Mouse (Mus musculus): Measurements from ENCODE around the gene Itgb2.

Itgb2 gene

DNA sequence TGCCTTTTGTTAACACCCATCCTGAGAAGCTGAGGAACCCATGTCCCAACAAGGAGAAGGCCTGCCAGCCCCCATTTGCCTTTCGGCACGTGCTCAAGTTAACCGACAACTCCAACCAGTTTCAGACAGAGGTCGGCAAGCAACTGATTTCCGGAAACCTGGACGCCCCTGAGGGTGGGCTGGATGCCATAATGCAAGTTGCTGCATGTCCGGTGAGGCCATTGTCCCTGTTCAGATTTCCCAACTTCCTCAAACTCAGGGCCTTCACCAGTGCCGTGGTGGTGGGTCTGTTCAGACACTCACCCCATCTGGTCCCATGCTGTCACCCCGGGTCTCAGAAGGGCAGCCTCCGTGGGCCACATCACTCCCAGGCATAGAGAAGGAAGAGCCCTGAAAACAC, 18.5 kb downstream of the Itgb2 start:
- DNase-seq (ENCODE audit: low read depth, low spot score), result no peak

DNA sequence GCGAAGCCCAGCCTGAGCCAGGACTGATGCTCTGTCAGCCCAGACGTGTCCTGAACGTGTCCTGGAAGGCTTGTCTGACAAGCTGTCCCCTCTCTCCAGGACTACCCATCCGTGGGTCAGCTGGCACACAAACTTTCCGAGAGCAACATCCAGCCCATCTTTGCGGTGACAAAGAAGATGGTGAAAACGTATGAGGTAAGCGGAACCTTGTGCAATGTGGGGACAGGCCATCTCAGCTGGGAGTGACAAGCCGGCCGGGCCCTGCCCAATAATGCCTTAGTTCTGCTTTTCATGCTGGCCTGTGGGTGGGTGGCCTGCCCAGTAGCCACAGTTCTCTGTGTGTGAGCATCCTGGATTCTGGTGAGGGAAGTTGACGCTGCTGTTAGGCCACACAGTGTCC, 20.8 kb downstream of the Itgb2 start:
- no peak for DNase-seq (ENCODE audit: low read depth, low spot score)

DNA sequence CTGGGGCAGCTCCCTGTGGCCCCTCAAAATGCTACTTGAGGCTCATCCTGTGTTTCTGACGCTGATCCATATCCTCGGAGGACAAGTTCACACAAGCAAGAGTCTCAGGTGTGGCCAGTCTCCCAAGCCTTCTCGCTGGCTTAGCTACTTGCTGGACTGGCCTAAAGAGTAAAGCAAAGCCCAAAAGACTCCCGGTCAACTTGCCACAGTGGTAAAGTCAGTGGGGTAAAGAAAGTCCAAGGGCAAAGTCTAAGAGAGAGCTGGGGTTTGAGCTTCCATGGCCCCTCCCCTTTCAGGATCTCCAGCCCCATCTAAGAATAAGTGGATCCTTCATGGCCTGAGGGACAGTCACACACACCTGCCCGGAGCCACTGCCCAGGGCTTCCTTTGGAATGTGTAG, 22.1 kb downstream of the Itgb2 start:
- DNase-seq (ENCODE audit: low read depth, low spot score), result no peak

DNA sequence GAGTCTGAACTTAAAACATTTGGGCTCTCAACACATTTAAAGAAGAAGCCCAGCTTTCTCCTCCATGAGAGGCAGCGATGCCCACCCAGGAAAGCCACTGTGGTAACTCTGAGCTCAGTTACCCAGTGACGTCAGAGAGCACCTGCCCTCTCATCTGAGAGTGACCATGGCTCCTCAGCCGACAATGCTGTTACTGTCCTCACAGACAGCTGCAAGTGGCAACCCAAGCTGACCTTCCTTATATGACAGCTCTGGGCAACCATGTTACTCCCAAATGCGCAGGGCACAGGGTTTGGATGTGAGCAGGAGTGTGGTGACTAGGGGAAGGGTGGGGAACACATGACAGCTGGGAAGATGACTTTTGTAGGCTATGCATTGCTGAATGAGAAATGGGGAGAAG, 23.2 kb downstream of the Itgb2 start:
- no peak for DNase-seq (ENCODE audit: low read depth, low spot score)

DNA sequence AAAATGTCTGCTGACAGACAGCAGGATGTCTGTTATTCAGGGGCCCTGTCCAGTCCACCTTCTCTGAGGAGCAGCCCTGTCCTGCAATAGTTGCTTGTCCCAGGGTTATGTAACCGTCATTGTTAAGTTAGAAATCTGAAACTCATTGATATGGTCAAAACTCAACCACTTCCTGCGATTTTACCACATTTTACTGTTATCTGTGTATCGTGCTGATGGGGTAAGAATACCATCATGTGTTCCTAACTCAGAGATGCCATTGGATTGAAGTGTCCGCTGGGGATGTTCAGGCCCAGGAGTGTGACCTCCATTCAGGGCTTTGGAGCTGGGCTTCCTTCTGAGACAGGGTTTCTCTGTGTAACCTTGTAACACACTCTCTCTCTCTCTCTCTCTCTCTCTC, 24.9 kb downstream of the Itgb2 start:
- DNase-seq (ENCODE audit: low read depth, low spot score), result no peak

DNA sequence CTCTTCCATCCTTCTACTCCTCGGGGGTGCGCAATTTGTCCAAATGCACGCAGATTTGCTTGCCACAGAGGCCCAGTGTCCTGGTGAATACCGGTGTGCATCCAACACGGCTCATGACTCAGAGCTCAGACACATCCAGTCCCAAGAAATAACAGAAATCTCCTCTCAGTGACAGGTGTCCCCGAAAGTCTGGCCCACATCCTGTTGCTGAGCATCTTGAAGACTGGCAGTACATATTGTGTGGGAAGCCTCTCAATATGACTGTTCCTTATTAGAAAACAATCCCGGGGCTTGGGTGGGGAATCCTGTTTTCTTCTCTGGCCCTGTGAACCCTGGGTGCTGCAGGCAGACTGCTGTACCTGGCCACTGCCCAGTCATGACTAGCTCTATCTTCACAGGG, 26.6 kb downstream of the Itgb2 start:
- no peak for DNase-seq (ENCODE audit: low read depth, low spot score)

DNA sequence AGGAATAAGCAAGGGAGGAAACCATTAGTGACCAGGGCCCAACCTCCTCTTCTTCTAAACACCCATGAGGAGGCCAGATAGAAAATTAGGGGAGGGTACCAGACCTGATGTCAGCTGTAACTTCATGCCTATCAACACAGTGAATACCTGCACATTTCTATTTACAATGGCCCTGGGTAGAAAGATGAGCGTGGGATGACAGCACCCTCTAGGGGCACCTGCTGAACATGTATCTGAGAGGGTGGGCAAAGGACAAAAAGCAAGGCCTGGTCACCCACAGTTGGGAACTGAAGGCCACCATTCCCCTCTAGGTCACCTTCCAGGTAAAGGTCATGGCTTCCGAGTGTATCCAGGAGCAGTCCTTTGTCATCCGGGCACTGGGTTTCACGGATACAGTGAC, 27.6 kb downstream of the Itgb2 start:
- DNase-seq (ENCODE audit: low read depth, low spot score), result no peak

DNA sequence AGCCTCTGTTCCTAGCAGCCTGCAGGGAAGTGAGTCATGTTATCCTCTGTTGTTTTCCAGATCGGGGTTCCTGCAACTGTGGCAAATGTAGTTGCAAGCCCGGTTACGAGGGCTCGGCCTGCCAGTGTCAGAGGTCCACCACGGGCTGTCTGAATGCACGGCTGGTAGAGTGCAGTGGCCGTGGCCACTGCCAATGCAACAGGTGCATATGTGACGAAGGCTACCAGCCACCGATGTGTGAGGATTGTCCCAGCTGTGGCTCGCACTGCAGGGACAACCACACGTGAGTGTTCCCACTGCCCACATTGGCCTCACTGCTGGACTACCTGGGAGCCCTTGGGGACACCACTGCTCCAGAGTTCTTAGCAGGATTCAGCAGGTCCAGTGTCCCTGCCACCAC, 30.0 kb downstream of the Itgb2 start:
- DNase-seq (ENCODE audit: low read depth, low spot score), result no peak

DNA sequence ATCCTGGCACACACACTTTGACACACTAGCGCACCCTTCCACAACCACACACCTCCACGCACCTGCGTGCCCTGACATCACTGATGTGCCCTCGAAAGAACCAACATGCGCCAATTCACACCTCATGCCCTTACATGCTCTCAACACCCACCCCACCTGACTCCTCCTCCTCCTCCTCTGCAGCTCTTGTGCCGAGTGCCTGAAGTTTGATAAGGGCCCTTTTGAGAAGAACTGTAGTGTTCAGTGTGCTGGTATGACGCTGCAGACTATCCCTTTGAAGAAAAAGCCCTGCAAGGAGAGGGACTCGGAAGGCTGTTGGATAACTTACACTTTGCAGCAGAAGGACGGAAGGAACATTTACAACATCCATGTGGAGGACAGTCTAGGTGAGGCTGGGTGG, 30.8 kb downstream of the Itgb2 start:
- no peak for DNase-seq (ENCODE audit: low read depth, low spot score)

DNA sequence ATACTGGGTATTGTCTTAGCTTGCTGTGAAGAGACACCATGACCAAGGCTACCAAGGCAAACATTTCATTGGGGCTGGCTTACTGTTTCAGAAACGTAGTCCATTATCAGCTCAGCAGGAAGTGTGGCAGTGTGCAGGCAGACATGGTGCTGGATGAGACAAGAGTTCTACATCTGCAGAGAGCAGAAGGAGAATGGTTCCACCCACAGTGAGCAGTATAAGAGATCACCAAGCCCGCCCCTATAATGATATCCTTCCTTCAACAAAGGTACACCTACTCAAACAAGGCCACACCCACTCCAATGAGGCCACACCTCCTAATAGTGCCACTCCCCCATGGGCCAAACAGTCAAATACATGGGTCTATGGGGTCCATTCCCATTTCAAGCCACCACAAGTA, 31.5 kb downstream of the Itgb2 start:
- no peak for DNase-seq (ENCODE audit: low read depth, low spot score)

DNA sequence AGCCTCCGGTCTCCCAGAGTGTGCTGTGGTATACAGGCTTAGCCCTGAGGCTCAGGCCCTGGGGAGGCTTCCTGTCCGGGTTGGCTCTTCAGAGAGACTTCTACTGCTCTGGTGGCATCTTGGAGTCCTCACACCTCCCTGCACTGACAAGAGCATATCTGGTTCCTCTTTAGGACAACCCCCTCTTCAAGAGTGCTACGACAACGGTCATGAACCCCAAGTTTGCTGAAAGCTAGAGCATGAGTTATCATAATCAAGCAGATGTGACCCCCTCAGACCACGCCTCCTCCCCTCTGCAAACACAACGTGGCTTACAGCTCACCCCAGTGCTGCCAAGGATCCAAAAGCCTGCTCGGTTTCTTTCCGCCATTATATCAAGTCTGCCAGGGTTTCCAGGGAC, 35.0 kb downstream of the Itgb2 start:
- DNase-seq (ENCODE audit: low read depth, low spot score), result no peak

DNA sequence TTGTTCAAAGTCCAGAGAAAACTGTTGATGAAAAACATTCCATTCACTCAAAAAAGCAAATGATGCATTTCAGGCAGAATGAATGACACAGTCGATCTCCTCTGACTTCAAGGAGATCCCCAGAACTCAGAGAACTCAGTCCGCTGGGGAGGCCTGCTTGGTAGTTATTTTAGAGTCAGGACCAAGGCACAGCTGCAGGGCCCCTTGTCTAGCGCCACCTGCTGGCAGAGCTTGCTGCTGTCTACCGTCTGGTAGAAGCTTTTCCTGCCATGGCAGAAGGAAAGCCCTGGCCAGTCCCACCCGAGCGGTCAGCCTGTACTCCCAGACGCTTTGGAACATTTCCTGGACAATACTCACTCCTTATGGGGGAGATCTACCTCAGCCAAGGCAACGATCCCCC, 36.6 kb downstream of the Itgb2 start:
- DNase-seq (ENCODE audit: low read depth, low spot score), result no peak

DNA sequence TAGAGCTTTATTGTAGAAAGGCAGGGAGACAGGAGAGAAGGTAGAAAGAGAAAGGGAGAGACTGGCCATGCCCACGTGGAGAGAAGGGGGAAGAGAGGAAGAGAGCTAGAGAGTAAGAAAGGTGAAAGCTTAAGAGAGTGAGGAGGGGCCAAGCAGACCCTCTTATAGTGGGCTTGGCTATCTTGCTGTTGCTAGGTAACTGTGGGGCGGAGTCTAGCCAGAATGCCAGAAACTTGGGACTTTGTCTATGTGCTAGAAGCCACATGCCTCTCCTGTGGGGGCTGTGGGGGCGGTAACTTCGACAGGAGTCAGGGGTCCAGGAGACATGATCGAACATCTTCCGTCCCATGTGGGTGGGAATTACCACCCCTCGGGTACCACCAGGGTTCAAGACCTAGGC, 39.4 kb downstream of the Itgb2 start:
- no peak for DNase-seq (ENCODE audit: low read depth, low spot score)

DNA sequence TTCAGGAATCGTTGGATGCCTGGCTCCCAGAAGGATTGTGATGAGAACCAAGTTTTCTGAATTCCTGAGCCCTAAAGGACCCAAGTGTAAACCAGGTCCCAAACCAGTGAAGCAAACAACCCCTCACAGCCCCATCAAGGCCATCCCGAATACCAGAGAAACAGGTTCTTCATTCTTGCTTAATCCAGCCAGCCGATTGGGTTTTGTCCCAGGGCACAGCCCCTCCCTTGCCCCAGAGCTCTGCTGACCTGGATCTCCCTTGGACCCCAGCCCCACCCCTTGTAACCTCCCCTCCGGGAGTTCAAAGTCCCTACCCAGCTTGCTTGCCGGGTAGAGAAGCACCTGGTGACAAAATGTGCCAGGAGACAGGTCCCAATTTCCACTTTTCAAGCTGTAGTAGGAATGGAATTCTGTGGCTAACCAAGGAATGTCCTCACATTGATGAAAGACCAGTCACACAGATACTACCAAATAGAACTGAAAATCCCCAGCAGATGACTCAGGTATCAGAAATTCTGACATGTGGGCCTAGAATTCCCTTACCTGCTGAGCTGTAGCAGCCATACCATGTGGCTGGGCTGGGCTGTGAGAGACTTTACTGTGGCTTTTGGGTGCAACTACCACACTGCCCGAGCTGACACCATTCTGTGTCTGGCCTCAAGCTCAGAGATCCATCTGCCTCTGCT, 40.1 kb downstream of the Itgb2 start:
- no peak for DNase-seq (ENCODE audit: low read depth, low spot score)

DNA sequence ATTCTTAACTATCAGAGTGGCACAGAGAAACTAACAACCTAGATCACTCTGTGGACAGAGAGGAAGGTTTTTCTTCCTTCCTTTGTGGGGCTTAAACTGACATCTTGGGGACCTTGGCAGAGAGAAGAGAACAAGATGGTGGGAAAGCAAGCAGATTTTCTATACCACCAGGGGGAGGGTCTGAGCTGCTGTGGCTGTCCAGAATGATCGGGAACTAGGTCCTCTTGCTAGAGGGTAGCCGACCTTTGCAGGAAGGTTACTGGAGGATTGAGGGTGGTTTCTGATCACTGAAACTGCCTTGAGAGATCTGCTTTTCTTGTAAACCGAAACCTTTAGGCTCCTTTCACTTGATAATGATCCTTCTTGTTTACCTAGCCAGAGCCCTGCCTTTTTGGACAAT, 42.2 kb downstream of the Itgb2 start:
- no peak for DNase-seq (ENCODE audit: low read depth, low spot score)

DNA sequence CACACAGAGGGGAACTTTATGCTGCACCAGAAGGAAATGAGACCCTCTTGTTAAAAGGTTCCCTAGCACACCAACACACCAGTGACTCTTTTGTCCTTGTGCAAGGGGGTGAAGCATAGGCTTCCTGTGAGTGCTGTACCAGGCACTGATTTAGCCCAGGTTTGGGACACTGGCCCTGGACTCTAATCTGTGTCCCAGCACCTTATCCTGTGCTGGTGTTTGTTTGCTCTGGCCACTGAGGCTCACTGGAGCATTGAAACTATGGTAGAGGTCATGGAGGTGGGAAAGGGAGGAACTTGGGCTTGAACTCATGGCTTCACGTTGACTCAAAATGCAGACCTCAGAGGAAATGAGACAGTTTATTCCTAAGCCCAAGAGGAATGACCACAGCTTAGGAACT, 43.1 kb downstream of the Itgb2 start:
- no peak for DNase-seq (ENCODE audit: low read depth, low spot score)

DNA sequence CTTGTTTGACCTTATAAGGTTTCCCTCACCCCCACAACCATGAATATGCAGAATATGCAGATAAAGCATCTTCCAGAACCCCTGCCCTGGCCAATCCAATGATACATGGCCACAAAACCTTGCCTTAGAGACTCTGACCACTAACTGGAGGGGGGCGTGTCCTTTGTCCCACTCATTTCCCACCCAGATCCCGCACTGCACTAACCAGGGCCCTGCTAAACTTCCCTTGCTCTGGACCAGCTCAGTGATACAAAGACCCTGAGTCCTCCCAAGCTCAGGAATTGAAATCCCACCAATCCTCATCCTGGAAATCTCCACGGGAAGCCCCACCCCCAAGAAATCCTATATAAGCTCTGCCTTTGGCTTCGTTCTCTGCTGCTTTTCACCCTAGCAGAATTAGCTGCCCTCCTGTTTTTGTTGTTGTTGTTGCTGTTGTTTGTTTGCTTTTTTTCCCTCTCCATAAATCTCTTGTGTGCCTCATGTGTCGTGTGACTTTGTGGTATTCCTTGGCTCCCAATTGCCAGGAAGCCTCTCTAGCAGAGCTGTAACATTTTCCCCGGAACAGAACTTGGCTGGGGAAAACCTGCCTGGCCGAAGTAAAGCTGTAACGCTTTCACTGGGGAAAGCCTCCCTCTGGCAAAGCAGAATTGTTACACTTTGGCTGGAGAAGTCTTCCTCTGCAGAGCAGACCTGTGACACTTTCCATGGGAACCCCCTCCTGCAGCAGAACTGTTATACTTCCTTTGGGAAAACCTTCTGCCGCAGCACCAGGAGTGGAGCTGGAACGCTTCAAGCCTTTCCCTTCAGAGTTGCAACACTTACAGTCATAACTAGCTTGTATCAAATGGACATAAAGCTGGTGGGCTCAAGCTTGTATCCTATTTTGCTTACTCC, 50.2 kb downstream of the Itgb2 start:
- DNase-seq (ENCODE audit: low read depth, low spot score), result no peak

DNA sequence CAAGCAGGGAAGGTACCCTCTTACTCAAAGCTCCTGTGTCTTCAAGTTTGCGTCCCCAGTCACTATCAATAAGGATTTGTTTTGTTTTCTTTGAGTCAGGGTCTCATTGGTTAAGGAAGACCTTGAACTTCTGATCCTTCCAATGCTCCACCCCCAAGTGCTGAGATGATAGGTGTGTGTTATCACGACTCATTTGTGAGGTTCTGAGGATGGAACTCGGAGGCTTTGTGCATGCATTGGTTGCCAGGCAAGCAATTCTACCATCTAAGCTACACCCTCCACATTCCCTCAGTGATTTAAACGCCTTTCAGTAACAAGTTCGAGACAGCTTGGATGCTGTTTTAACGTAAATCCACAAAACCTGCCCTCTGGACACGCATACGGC, 51.0 kb downstream of the Itgb2 start:
- no peak for DNase-seq (ENCODE audit: low read depth, low spot score)

DNA sequence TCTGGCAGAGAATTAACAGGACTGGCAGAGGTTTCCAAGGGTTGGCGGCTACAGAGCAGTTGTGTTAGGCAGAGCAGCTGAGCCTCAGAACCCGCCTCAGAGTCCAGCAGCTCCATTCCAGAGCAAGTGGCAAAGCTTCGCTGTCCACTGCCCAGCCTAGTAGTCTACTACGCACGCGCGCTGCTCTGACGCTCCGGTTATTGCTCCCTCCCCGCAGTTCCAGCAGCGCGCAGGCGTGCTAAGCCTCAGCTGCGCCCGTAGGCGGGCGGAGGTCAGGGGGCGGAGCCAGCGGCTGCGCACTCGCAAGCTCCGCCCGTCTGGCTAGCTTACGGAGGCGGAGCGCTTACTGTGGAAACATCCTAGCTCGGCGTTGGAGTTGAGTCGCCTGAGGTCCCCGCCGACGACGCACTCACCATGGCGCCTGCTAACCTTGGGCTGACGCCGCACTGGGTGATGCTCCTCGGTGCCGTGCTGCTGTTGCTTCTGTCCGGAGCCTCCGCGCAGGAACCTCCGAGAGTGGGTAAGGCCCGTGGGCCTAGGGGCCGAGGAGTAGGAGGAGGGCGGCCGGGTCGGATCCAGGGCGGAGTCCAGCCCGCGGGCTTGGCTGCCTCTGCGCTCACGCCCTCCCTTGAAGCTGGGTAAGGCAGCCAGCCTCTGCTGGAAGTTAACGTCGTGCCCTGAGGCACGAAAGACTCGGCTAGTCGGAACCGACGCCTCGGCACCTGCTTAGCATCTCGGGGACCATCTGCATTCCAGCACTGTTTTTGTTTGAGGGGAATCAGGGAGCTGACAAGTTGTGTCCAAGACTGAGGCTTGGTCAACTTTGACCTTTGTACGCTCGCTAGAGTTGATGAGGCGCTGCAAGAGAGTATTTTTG, 51.6 kb downstream of the Itgb2 start, which contains the start of gene Pttg1ip:
Gene Pttg1ip, plus strand, starts transcription at position 313 of the 877 bp plus-strand sequence.
- DNase-seq (ENCODE audit: low read depth, low spot score), result peak; percentile 94

DNA sequence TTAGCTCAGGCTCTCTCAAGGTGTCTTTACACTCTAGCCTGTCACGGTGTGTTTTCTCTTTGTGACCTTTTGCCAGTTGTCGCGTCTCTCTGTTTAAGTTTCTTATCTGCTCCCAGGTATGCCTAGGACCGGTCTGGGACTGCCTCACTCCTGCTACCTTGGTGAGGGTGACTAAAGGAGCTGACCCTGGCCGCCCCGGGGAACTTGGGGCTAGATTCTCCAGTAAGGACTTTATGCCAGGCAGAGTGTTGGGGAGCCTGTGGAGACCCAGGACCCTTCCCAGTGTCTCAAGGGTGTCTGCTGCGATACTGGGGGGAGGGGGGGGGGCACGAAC, 52.2 kb downstream of the Itgb2 start:
- no peak for DNase-seq (ENCODE audit: low read depth, low spot score)

DNA sequence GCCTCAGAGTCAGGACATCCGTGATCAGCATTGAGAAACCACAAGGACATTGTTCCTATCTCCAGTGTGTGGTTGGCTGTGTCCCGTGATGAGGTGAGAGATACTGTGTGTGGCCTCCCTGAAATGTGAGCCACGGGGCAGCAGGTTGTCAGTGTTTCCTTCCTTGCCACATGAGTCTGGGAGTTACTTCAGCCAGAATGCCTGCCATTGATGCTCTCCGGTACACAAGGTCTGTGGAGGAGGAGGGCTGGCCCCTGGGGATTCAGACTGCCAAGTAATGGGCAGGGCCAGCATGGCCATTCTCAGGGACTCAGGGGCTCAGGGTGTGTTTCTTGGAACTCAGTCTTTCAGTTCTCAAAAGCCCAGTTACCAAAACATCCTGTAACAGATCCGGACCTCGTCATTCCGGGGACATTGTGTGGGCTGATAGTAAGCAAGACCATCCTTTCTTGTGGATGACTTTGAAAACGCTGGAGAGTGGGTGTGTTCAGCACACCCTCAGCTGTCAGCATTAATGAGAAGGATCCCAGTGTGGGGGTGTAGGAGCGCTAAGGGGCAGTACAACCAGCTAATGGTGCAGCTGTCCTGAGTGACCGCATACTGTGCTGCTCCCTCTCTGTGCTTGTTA, 53.9 kb downstream of the Itgb2 start:
- no peak for DNase-seq (ENCODE audit: low read depth, low spot score)

DNA sequence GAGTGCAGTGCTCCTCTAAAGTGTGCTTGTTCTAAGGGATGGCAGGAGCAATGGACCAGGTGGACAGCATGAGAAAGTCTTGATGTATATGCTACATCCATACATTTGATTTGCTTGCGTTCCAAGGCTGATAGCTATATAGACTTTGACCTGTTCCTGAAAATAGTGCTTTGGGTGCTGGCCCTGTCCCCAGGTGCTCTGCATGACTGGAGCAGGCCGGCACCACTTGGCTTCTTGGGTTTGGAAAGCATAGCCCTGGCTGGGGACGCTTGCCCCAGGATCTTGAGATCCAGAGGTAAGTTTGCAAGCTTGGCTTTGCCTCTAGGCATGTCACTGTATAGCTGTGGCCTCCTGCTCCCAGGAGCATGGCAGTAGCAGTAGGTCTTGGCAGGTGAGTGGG, 56.6 kb downstream of the Itgb2 start:
- no peak for DNase-seq (ENCODE audit: low read depth, low spot score)
